Mouse (Mus musculus) megakaryocyte-erythroid progenitor cell, adult 5-6 weeks (primary cell): ENCODE measurements around the gene Jag2. TPM values are rescaled to one million over a fixed set of nuclear protein-coding genes. Genes with fewer than 3 reads are reported as not detected.
A peak's percentile ranks its signal among the peaks of the same experiment; 100 is the strongest.

Source experiments
- ATAC-seq: replicated peaks from 2 replicates; pipeline ENCODE4 v1.8.0; 2016; ENCODE audit warnings: mild to moderate bottlenecking, inconsistent platforms; ENCODE audit not compliant: severe bottlenecking, poor library complexity, low FRiP score, low TSS enrichment
- total RNA-seq, 2 experiments: library from RNA; stranded (forward) in 1 of 2; stranded (reverse) in 1 of 2; fragments of 200-1000, 215-1000 nt in 1 of 2; fragments of >200 nt in 1 of 2; fragmentation: Nextera tagmentation in 1 of 2; gene quantifications; 2 replicates each; pipeline ENCODE4 v1.2.3; 2014 to 2017

Gene Jag2
- total RNA-seq, 2 experiments from 2014 or later = 0.11 to 5.7 TPM

DNA sequence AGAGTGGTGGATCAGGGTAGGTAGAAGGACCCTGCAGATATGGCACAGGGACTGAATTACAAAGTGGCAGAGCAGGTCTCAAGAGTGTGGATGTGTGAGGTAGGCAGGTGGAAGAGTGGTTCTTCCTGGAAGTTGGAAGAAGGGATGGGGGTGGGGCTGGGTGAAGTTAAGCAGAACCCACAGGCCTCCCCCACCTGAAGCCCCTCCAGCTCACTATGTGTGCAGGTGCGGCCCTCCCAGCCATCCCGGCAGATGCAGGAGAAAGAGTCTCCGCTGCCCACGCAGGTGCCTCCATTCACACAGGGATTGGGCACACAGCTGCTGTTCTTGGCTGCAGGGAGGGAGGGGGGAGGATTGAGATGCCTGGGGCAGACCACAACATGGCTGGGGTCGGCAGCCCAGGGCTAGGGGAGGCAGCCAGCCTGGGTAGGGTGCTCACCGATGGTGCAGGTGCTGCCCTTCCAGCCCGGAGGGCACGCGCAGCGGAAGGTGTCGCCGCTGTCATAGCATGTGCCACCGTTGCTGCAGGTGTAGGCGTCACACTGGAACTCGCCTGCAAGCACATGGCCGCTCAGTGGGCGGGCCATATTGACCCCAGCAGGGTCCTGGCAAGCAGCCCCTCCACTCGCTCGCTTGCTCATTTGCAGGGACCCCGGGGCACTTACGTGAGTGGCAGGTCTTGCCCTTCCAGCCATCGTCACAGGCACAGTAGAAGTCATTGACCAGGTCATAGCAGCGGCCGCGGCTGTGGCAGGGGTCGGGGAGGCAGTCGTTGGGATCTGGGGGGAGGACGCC, 16.4 kb downstream of the Jag2 start:
- no peak for ATAC-seq

DNA sequence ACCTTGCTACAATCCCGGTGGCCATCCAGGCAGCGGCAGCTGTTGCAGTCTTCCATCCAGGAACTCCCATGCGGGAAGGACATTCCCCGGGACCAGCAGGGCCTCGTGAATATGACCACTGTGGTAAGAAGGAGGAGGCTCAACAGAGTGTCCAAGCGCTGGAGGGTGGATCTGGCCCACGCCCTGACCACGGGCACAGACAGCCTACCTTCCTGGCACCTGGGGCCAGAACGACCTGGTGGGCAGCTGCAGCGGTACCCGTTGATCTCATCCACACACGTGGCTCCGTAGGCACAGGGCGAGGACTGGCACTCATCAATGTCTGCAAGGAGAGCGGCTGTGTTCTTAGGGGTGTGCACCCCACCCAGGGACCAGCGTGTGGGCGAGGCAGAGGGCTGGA, 17.9 kb downstream of the Jag2 start:
- no peak for ATAC-seq

DNA sequence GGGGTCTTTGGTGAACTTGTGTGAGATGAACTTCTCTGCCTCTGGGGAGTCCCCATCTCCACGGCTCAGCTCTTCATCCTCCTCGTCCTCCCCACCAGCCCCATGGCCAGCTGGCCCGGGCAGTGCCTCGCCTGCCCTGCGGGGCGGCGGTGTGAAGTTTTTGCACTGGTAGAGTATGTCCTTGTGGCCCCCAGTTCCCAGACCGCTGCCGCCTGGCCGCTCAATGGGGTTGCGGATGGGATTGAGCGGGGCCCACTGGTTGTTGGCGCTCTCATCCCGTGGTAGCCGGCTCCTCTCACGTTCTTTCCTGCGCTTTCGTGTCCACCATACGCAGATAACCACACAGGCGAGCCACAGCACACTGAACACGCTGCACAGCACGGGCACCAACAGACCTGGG, 20.6 kb downstream of the Jag2 start:
- no peak for ATAC-seq

DNA sequence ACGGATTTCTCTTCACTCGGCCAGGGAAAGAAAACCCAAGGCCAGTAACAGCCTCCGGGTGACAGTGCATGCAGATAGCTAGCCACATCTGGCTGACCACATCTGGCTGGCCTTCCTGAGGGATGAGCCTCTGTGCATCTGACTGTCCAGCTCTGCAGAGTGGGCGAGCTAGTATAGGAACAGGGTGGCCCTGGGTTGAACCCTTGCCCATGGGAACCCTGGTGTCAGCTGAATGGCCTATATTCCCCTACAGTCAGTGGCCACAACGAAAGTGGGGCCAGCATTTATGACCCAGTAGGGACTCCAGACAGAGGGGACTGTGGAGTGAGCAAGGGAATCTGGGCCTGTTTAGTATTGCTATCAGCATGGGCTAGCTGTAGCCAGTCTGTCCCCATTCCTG, 24.6 kb downstream of the Jag2 start:
- ATAC-seq = no peak

DNA sequence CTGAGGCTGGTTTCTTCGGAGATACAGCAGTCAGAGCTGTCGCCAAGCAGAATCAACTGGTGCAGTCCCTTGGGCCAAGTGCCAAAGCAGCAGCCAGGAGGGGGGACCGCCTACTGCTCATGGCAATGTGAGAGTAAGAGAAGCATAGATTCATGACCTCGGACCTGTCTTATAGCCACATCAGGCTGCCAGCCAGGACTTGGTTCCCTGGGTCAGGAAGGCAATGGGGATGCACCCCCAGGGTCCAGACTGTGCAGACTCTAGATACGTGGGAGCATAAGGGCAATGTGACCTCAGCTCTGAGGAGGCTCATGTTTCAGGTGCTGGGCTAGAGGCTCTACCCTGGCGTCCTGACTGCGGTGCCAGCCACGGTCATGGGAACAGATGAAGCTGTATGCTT, 25.6 kb downstream of the Jag2 start:
- ATAC-seq = no peak

DNA sequence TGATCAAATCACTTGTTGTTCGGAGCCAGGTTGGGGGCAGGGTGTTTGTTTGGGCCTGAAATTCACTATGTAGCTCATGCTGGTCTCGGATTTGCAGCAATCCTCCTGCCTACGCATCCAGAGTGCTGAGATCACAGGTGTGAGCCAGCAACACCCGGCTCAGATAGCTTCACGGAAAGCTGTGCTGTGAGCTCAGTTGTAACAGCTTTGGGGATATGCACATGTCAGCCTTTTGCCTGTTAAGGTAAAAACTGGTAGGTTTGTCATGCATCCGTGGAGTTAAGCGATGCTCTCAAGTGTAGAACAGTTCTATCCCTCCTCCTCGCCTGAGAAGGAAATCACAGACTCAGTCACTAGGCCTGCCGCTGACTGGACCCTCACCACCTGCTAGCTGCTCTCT, 28.9 kb downstream of the Jag2 start:
- ATAC-seq = no peak

DNA sequence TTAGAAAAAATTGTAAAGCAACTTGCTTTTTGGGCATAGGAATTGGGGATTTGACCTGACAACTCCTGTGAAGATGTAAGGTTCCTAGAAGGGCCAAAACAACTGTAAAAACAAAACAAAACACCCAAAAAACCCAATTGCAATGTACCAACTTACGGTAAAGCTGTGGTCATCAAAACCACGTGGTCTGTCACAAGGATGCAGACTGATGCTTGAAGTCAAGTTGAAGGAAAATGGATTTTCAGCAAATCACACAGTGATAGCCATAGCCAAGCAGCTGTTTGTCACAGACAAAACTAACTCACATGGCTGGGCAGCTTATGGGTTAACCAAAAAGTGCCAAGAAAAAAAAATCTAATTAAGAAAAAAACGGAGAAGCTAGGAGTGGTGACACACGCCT, 30.6 kb downstream of the Jag2 start:
- no peak for ATAC-seq

DNA sequence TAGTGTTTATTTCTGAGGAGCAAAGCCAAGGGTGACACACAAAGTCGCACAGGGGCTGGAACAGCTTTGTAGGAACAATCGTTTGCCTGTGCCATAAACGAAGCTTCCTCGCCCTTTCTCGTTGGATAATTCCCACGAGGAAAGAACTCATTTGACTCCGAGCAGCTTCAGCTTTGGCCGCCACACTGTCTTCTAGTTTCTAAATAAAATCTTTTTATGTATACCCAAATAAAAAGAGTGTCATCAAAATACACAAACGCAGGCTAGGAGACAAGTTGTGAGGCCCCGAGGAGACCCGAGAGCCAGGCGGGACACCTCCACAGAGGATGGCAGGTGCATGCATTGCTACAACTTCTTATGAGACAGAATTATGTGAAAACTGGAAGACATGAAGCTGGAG, 31.2 kb downstream of the Jag2 start:
- ATAC-seq = no peak

DNA sequence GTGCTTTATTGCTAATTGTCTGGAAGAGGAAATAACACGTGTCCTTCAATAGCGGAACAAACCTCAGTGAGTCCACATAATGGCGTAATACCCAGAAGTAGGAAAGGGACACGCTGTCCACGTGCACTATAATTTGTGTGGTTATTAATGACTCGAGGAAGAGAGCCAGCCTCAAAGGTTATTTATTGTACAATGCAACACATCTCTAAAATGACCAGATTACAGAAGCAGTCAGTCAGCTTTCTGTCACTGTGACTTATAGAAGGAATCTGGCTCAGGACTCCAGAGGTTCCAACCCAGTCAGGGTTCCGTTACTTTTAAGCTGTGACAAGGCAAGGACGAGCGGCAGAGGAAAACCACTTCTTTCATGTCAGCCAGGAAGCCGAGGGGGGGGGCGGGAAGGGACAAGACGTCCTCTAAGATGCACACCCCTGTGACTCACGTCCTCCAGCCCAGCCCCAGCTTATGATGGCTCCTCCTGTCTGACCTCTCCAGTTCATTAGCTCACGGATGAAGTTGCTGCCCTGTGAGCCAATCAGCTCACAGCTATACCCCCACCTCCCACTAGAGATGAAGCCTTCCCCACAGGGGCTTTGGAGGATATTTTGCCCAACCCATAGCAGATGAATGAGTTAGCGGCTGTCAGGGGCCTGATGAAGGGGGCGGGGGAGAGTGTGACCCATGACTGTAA, 31.9 kb downstream of the Jag2 start:
- no peak for ATAC-seq

DNA sequence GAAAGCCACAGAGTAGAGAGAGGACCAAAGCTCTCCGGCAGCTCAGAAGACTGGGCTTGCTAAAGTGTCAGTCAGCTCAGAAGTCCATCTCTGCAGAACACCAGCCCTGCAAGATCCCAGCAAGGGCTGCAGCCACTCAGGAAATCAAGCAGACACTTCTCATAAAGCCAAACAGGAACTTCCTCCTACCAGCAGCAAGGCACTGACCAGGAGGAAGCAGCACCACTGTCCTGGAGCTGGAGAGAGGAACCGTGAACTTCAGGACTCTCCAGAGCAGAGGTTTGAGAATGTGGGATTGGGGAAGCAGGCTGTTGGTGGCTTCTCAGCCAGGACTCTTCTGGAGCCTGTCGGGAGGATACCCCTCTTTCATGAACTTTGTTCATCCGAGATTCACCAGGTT, 34.6 kb downstream of the Jag2 start:
- no peak for ATAC-seq

DNA sequence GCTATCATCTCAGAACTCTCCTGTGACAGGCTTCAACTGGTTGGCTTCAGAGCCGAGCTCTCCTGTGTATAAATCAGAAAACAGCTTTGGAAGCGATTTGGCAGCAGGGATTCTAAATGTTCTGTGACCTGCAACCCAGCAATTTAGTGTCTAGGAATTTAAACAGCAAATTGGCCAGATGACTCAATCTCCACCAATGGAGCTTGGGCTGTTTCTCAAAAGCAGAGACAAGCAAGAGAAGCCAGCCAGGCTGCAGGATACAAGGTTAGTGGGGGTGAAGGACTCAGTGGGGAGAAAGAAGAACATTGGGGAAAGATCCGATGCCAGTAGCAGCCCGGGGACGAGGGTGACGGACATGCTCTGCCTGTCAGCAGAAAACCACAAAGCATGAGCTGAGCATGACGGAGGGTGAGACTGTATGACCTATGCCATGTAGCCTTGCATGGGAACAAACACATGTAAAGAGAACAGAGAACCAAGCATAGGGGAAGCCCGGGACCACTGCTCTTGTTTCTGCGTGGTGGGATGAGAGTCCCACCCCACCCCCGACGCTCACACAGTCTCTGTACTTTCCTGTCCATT, 35.2 kb downstream of the Jag2 start:
- ATAC-seq = no peak

DNA sequence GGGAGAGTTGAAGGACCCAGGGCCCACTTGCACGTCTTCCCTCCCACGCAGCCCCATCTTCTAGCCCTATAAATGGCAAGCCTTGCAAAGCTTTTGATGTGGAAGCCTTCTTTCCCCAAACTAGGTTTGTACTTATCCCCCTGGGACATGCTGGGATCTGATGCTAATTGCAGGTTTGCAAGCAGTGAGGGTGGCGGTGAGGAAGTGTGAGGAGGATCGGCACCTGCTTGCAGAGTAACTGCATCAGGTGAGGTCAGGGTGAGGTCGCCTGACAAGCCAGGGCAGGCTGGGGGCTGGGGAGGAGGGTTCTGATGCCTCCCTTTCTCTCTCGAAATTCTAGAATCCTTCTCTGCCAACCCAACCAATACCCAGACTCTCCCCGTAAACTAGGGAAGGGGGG, 44.1 kb downstream of the Jag2 start:
- no peak for ATAC-seq

DNA sequence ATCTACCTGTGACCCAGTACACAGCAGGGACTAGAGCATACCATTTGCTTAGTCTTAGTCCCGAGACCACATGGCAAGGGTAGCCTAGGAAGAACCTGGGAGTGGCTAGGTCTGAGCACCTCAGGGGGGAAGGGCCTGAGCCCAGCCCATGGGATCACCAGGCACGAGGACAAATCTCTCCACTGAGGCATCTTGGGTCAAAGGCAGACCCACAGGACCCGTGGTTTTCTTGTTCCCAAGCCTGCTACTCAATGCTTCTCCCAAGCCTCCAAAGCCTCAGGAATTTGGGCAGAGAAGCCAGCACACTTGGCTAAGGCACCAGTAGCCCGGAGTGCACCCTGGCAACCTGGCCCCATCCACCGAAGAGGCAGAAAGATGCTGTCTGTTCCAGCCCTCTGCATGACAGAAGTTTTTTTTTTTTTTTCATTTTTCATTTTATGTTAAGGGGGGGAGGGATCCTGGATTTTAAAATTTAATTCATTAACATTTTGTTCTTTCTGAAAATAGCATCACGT, 48.2 kb downstream of the Jag2 start:
- no peak for ATAC-seq

DNA sequence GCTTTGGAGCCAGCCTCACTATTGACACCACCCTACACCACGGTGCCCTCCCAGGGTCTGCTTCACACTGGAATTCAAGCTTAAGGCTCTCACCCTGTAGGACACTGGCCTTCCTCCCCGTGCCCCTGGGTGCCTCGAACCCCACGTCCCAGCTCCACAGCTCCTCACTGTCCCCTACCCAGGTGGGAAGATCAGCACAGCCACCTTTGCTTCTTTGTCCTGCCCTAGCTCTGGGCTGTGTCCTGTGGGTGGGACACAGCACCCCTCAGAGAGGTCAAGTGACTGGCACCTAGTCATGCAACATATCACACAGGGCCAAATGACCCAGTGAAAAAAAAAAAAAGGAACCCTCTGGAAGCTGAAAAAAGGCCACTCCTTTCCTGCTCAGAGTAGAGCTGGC, 48.9 kb downstream of the Jag2 start:
- ATAC-seq = no peak

DNA sequence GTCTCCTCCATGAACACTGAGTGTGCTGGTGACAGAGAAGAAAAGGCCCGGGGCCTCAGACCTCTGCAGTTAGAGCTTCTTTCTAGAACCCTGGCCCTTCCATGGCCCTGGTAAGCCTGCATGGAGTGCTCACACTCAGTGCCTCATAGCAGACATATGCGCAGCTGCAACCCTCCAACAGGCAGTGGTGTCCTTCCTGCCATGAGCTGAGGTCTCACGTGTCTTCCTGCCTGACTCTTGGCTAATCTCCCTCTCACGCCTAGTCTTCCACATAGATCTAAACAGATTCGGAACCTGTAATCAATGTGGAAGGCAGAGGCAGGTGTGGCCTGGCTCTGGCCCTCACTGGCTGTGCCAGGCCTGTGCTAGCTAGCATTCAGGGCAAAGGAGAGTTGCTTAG, 49.8 kb downstream of the Jag2 start:
- ATAC-seq = no peak

DNA sequence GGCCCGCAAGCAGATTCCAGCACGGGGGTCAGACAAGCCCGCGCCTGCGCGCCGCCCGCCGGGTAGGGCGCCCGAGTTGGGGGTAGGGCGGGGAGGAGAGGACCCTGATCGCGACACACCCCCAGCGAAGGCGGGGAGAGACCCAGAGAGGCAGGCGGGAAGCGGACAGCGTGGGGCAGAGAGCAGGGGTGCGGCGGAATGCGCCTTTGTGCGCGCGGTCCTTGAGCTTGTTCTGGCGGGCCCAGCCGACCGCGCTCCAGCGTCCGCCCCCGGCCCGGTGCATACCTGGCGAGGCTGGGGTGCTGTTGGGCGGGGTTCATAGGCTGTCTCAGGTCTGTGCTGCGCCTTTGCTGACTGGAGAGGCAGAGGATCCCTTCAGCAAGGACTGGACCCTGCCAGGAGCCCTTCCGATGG, 52.0 kb downstream of the Jag2 start:
- no peak for ATAC-seq

DNA sequence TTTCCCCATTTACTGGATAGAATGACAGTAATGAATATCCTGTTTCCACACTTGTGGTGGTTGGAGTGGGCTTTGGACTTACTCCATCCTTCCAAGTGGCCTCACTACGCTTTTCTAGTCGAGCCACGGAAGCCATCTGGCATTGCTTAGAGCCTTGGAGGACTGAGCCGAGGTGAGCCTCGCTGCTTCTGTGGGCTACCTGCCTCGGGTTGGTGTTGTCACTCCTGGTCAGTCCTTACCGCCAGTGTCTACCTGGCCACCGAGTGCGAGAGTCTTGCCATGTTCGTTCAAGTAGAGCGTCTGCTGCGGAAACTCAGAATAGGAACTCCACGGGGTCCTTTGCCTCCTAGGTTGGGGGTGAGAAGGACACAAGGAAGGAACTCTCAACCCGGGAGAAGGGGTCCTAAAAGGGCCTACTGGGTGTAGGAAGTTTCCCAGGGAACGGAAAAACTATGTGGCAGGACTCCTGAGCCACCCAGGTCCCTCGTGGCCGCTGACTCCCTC, 52.5 kb downstream of the Jag2 start:
- ATAC-seq = no peak

DNA sequence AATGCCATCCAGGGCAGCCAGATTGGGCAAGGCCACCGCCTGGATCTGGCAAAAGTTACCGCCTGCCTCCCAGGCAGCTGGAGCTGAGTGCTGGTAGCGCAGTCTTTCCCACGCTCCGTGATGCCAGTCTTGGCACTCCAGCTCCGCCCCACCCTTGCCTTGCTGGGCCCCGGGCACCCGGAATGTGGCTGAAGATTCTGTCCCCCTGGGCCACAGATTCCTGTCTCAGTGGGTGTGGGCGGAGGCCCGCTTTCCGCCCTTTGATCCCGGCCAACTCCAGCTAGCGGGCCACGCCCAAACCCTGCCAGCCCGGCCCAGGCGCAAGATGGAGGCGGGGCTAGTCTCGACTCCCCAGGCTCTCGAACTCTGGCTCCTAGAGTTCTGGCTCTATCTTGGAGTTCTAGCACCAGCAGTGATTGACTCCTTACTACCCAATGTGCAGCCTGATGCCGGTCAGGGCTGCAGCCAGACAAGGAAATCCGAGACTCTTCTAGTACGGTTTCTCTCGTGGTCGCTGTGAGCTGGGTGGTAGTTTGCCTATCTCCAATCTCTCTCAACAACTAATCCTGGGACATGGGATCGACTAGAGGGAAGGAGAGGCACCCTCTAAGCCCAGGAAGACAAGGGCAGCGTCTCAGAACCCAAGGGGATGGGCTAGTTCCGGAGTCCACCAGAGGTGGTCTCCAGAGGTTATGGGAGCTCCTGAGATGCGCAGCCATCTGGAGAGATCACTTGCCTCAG, 53.1 kb downstream of the Jag2 start:
- ATAC-seq = peak; percentile 61

DNA sequence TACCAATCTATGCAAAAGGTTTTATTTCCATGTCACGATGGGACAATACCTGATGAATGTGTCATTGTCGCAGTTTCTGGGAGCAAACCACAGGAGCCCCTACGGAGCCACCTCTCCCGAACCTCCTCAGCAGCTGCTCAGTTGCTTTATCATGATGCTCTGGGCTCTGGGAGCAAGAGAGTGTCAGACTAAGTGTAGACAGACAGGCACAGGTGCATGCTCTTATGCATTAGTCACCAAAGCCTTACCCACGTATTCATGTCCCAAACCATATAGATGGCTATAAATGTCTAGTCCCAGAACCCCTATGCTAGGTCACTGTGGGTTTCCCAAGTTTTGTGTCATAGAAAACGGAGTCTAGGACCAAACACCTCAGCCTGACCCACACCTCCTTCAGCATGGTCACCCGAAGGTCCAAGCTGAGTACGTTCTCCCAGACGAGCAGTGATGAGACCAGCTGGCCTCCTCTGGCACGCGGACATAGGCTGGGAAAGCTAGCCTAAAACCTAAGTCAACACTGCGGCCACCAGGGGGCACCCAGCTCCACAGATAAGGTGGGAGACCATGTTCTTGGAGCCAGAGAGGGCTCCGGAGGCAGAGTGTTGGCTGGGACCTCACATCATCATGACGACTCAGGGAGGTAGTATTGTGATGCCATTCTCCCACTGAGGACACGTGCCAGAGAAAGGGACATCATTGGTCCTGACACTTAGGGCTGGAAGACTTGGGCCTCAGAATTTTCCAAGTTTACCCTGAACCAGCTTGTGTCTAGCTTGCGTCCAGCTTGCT, 54.2 kb downstream of the Jag2 start:
- ATAC-seq = peak; percentile 64
